Mouse (Mus musculus): ENCODE measurements at regions not wholly inside any gene's neighbourhood (a gene's known extent, or its start where the extent isn't known, plus 50 kb on each side); places are given as distances from the start of the nearest gene placed in this dataset.

- TF ChIP-seq CTCF (IDR thresholded peaks at IDR 0.05; ENCODE audit: control insufficient read depth, insufficient read depth, insufficient read length): no peak
- TF ChIP-seq MYOG (IDR thresholded peaks at IDR 0.05; ENCODE audit: control insufficient read depth, extremely low read depth, insufficient read length): no peak
- TF ChIP-seq CEBPB (IDR thresholded peaks at IDR 0.05; ENCODE audit: low read depth): no peak
- TF ChIP-seq MAX (IDR thresholded peaks at IDR 0.05): no peak
- no peak for TF ChIP-seq USF1 (IDR thresholded peaks at IDR 0.05; ENCODE audit: low read depth)
- no peak for TF ChIP-seq MYOD1 (IDR thresholded peaks at IDR 0.05; ENCODE audit: control insufficient read depth, insufficient read length, low read depth)
These were observed 410.3 kb downstream of the Rwdd3 start for GRCm38 (mm10) chr3:120761223-120761622.

Measured in C2C12 (cell line).